Mouse (Mus musculus): ENCODE measurements around the gene Sptssb. TPM values are rescaled to one million over a fixed set of nuclear protein-coding genes. Genes with fewer than 3 reads are reported as not detected.

Sptssb gene
- polyA plus RNA-seq, 1 experiment from 2014 or later, result 0.18 TPM

- Histone ChIP-seq H3K4me3 (replicated peaks; ENCODE audit: low read length) (no peak overlapping the region), H3K9ac (replicated peaks; ENCODE audit: low read depth, low read length) (no peak overlapping the region), H3K36me3 (ENCODE audit: control insufficient read depth, insufficient read depth) (no peaks in the 10 kb centered on the region), H3K4me1 (replicated peaks; ENCODE audit: control insufficient read depth, insufficient read depth, low read length) (no peaks in the 10 kb centered on the region), H3K9me3 (ENCODE audit: control insufficient read depth, low read length) (no peaks in the 10 kb centered on the region), H3K27ac (ENCODE audit: low read length) (no peak overlapping the region), H3K4me2 (ENCODE audit: low read length) (no peak overlapping the region), H3K27me3 (replicated peaks; ENCODE audit: control insufficient read depth, insufficient read depth, low read length) (no peaks in the 10 kb centered on the region)
- WGBS, result 89% methylated on average over 11 of the region's 11 CpGs
- ATAC-seq, result no peak
Observed at GRCm38 (mm10) chr3:69813005-69813695, 46.6 kb downstream of the Sptssb start.

DNA sequence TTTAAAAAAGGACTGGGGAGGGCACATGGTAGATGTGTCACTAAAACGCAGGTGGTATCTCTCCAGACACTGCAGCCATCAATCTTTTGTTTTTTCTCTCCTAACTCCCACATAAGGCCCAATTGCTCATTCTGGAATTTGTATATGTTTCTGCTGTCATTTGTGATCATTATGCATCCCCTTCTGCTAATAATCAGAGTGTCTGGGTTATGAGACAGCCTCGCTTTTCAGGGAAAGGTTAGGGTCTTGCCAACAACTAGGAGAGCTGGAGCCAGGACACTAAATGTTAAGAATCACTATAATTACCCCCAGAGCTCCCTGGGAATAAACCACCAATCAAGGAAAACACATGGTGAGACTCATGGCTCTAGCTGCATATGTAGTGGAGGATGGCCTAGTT is 47.3 kb downstream of the Sptssb start:
- 75% methylated on average over 2 of the region's 2 CpGs for WGBS
- no peak for ATAC-seq
- Histone ChIP-seq H3K4me2 (ENCODE audit: low read length) (no peak overlapping the region), H3K4me1 (replicated peaks; ENCODE audit: control insufficient read depth, insufficient read depth, low read length) (no peaks in the 10 kb centered on the region), H3K9me3 (ENCODE audit: control insufficient read depth, low read length) (no peaks in the 10 kb centered on the region), H3K27me3 (replicated peaks; ENCODE audit: control insufficient read depth, insufficient read depth, low read length) (no peaks in the 10 kb centered on the region), H3K36me3 (ENCODE audit: control insufficient read depth, insufficient read depth) (no peaks in the 10 kb centered on the region), H3K9ac (replicated peaks; ENCODE audit: low read depth, low read length) (no peak overlapping the region), H3K4me3 (replicated peaks; ENCODE audit: low read length) (no peak overlapping the region), H3K27ac (ENCODE audit: low read length) (no peak overlapping the region)

GRCm38 (mm10) chr3:69808479-69808878 is 51.3 kb downstream of the Sptssb start:
- no peak overlapping the region for H3K4me3 ChIP-seq (replicated peaks; ENCODE audit: low read length)
- H3K4me1 ChIP-seq (replicated peaks; ENCODE audit: control insufficient read depth, insufficient read depth, low read length), result no peaks in the 10 kb centered on the region
- H3K9ac ChIP-seq (replicated peaks; ENCODE audit: low read depth, low read length), result no peak overlapping the region
- H3K36me3 ChIP-seq (ENCODE audit: control insufficient read depth, insufficient read depth), result no peaks in the 10 kb centered on the region
- ATAC-seq, result no peak
- WGBS, result 89% methylated on average over 7 of the region's 7 CpGs
- H3K4me2 ChIP-seq (ENCODE audit: low read length), result no peak overlapping the region
- no peaks in the 10 kb centered on the region for H3K9me3 ChIP-seq (ENCODE audit: control insufficient read depth, low read length)
- no peaks in the 10 kb centered on the region for H3K27me3 ChIP-seq (replicated peaks; ENCODE audit: control insufficient read depth, insufficient read depth, low read length)
- no peak overlapping the region for H3K27ac ChIP-seq (ENCODE audit: low read length)

DNA sequence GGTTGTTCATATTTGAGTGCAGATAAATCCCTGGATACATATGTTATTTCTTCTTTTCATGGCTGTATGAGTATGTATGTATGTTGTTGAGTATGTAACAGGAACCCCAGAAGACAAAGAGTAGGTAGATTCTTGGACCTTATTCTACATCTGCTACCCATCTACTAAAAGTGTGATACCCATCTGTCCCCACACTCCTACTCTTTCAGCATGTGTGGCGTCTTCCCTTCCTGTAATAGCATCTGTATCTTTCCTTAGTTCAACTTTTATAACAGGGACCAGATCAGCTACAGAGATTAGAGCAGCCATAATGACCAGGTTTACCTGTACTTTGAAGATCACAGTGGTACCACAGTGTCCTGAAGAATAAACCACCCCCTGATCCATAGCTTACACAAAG is 56.6 kb downstream of the Sptssb start:
- WGBS, result 88% methylated on average over 1 of the region's 1 CpGs
- Histone ChIP-seq H3K9ac (replicated peaks; ENCODE audit: low read depth, low read length) (no peak overlapping the region), H3K4me2 (ENCODE audit: low read length) (no peak overlapping the region), H3K4me1 (replicated peaks; ENCODE audit: control insufficient read depth, insufficient read depth, low read length) (no peaks in the 10 kb centered on the region), H3K9me3 (ENCODE audit: control insufficient read depth, low read length) (no peaks in the 10 kb centered on the region), H3K4me3 (replicated peaks; ENCODE audit: low read length) (no peak overlapping the region), H3K27ac (ENCODE audit: low read length) (no peak overlapping the region), H3K36me3 (ENCODE audit: control insufficient read depth, insufficient read depth) (no peaks in the 10 kb centered on the region), H3K27me3 (replicated peaks; ENCODE audit: control insufficient read depth, insufficient read depth, low read length) (no peaks in the 10 kb centered on the region)
- ATAC-seq, result no peak

GRCm38 (mm10) chr3:69800829-69801384 is 58.8 kb downstream of the Sptssb start:
- no peak overlapping the region for H3K4me3 ChIP-seq (replicated peaks; ENCODE audit: low read length)
- no peak for ATAC-seq
- no peaks in the 10 kb centered on the region for H3K4me1 ChIP-seq (replicated peaks; ENCODE audit: control insufficient read depth, insufficient read depth, low read length)
- H3K9me3 ChIP-seq (ENCODE audit: control insufficient read depth, low read length), result no peaks in the 10 kb centered on the region
- no peak overlapping the region for H3K4me2 ChIP-seq (ENCODE audit: low read length)
- H3K9ac ChIP-seq (replicated peaks; ENCODE audit: low read depth, low read length), result no peak overlapping the region
- no peaks in the 10 kb centered on the region for H3K27me3 ChIP-seq (replicated peaks; ENCODE audit: control insufficient read depth, insufficient read depth, low read length)
- 64% methylated on average over 7 of the region's 7 CpGs for WGBS
- no peak overlapping the region for H3K27ac ChIP-seq (ENCODE audit: low read length)
- no peaks in the 10 kb centered on the region for H3K36me3 ChIP-seq (ENCODE audit: control insufficient read depth, insufficient read depth)

DNA sequence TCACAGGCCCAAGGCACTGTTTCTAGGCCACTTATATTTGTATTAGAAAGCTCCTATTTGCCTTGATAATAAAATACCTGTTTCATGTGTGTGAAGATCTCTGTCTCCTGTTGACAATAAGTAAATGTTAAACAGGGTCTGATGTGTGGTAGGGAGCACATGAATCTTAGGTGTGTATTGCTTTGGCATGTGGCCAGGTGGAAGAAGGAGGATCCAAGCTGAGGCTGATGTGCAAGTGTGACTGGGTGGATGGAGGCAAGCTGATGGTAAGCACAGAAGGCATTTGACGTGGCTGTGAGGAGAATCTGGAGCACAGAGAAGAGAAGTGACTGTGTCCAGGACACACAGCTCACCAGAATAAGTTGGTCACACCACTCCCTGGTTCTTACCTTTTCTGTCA is 60.6 kb downstream of the Sptssb start:
- H3K9ac ChIP-seq (replicated peaks; ENCODE audit: low read depth, low read length), result no peak overlapping the region
- no peak overlapping the region for H3K4me2 ChIP-seq (ENCODE audit: low read length)
- no peak for ATAC-seq
- no peaks in the 10 kb centered on the region for H3K9me3 ChIP-seq (ENCODE audit: control insufficient read depth, low read length)
- 74% methylated on average over 1 of the region's 1 CpGs for WGBS
- H3K36me3 ChIP-seq (ENCODE audit: control insufficient read depth, insufficient read depth), result no peaks in the 10 kb centered on the region
- no peaks in the 10 kb centered on the region for H3K27me3 ChIP-seq (replicated peaks; ENCODE audit: control insufficient read depth, insufficient read depth, low read length)
- no peak overlapping the region for H3K27ac ChIP-seq (ENCODE audit: low read length)
- H3K4me1 ChIP-seq (replicated peaks; ENCODE audit: control insufficient read depth, insufficient read depth, low read length), result no peaks in the 10 kb centered on the region
- H3K4me3 ChIP-seq (replicated peaks; ENCODE audit: low read length), result no peak overlapping the region

DNA sequence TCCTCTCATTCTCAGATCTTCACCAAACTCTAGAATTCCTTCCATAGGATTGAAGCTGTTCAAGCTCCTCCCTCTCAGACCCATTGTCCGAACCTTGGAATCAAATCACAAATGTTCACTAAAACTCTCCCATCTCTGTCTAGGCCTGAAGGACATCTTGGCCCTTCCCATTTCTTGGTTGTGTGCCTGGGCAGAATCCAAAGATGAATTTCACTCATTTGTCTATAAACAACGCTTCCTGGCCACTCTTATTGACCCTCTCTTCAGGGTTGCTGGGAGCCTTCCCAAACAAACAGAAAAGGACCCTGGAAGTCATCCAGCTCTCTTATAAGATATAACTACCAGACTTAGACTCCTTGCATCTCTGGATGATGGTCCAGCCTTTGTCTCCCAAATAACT is 61.8 kb downstream of the Sptssb start:
- no peak for ATAC-seq
- H3K36me3 ChIP-seq (ENCODE audit: control insufficient read depth, insufficient read depth), result no peaks in the 10 kb centered on the region
- no peak overlapping the region for H3K4me3 ChIP-seq (replicated peaks; ENCODE audit: low read length)
- no peaks in the 10 kb centered on the region for H3K9me3 ChIP-seq (ENCODE audit: control insufficient read depth, low read length)
- WGBS, result 90% methylated on average over 2 of the region's 2 CpGs
- no peaks in the 10 kb centered on the region for H3K27me3 ChIP-seq (replicated peaks; ENCODE audit: control insufficient read depth, insufficient read depth, low read length)
- no peaks in the 10 kb centered on the region for H3K4me1 ChIP-seq (replicated peaks; ENCODE audit: control insufficient read depth, insufficient read depth, low read length)
- no peak overlapping the region for H3K4me2 ChIP-seq (ENCODE audit: low read length)
- no peak overlapping the region for H3K27ac ChIP-seq (ENCODE audit: low read length)
- no peak overlapping the region for H3K9ac ChIP-seq (replicated peaks; ENCODE audit: low read depth, low read length)

DNA sequence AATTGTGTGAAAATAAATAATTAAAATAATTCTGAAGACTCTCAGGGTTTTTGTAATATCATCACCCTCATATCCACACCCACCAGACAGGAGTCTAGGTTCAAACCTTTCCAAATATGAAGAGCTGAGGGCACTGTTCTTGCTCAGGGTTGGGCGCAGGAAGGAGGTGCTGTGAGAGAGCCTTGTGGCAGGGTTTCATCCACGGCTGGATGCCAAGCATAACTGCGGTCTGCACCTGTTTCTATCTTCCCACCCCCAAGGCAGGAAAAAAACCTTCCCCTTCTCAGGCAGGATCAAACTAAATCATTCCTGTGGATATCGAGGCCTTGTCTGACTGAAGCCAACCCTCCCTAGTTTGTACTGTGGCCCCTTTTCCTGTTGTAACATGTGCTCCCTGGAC is 62.2 kb downstream of the Sptssb start:
- no peak overlapping the region for H3K9ac ChIP-seq (replicated peaks; ENCODE audit: low read depth, low read length)
- WGBS, result 76% methylated on average over 4 of the region's 4 CpGs
- H3K4me3 ChIP-seq (replicated peaks; ENCODE audit: low read length), result no peak overlapping the region
- no peaks in the 10 kb centered on the region for H3K36me3 ChIP-seq (ENCODE audit: control insufficient read depth, insufficient read depth)
- no peak overlapping the region for H3K4me2 ChIP-seq (ENCODE audit: low read length)
- no peak overlapping the region for H3K27ac ChIP-seq (ENCODE audit: low read length)
- H3K4me1 ChIP-seq (replicated peaks; ENCODE audit: control insufficient read depth, insufficient read depth, low read length), result no peaks in the 10 kb centered on the region
- ATAC-seq, result no peak
- no peaks in the 10 kb centered on the region for H3K27me3 ChIP-seq (replicated peaks; ENCODE audit: control insufficient read depth, insufficient read depth, low read length)
- H3K9me3 ChIP-seq (ENCODE audit: control insufficient read depth, low read length), result no peaks in the 10 kb centered on the region

- WGBS, result 71% methylated on average over 3 of the region's 3 CpGs
- no peaks in the 10 kb centered on the region for H3K27me3 ChIP-seq (replicated peaks; ENCODE audit: control insufficient read depth, insufficient read depth, low read length)
- no peak overlapping the region for H3K4me3 ChIP-seq (replicated peaks; ENCODE audit: low read length)
- H3K27ac ChIP-seq (ENCODE audit: low read length), result no peak overlapping the region
- H3K4me2 ChIP-seq (ENCODE audit: low read length), result no peak overlapping the region
- no peaks in the 10 kb centered on the region for H3K4me1 ChIP-seq (replicated peaks; ENCODE audit: control insufficient read depth, insufficient read depth, low read length)
- H3K9ac ChIP-seq (replicated peaks; ENCODE audit: low read depth, low read length), result no peak overlapping the region
- H3K9me3 ChIP-seq (ENCODE audit: control insufficient read depth, low read length), result no peaks in the 10 kb centered on the region
- no peaks in the 10 kb centered on the region for H3K36me3 ChIP-seq (ENCODE audit: control insufficient read depth, insufficient read depth)
- no peak for ATAC-seq
Observed at GRCm38 (mm10) chr3:69792823-69793417, 66.8 kb downstream of the Sptssb start.
